Mouse (Mus musculus): Measurements from ENCODE around the gene Gtpbp3. TPM values are rescaled to one million over a fixed set of nuclear protein-coding genes. Genes with fewer than 3 reads are reported as not detected.

The Gtpbp3 gene
- total and polyA plus RNA-seq, 3 experiments: 17.4 to 26.7 (median 20.7) TPM

DNA sequence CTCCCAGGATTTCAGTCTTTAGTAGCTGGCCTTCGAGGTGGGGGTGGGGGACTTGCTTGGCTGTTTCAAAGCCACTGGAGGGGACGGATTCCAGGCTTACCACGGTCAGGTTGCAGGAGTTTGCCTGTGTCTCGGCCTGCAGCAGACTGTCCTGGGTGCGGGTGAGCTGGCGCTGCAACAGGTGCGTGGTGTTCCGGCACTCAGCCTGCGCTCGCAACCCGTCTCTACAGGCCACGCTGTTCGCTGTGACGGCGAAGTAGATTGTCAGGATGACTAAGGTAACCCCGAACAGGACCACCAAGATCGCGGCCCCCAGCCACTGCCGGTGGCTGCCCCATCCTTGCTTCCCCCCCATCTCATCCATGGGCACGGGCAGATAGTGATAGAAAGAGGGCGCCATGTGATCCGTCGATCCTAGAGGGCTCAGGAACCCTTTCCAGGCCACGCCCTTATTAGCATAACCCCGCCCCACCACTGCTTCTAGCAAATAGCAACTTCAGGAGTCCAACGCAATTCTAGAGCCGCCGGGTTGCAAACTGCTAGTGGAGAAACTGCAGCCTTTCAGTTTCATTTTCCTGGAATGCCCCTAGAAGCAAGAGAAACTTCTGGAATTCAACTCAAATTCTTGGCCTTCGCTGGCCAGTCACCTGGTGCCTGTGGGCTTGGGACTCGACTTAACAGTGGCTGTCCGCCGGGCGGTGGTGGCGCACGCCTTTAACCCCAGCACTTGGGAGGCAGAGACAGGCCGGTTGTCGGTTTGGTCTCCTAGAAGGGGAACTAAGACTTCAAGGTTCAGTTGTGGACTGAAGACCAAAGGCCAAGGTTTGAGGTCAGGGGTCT, 49.3 kb downstream of the Gtpbp3 start, which contains the start of gene Bst2 (continued):
- TF ChIP-seq USF1 (IDR thresholded peaks at IDR 0.05; ENCODE audit: low read depth, low read length): peak; percentile 43

DNA sequence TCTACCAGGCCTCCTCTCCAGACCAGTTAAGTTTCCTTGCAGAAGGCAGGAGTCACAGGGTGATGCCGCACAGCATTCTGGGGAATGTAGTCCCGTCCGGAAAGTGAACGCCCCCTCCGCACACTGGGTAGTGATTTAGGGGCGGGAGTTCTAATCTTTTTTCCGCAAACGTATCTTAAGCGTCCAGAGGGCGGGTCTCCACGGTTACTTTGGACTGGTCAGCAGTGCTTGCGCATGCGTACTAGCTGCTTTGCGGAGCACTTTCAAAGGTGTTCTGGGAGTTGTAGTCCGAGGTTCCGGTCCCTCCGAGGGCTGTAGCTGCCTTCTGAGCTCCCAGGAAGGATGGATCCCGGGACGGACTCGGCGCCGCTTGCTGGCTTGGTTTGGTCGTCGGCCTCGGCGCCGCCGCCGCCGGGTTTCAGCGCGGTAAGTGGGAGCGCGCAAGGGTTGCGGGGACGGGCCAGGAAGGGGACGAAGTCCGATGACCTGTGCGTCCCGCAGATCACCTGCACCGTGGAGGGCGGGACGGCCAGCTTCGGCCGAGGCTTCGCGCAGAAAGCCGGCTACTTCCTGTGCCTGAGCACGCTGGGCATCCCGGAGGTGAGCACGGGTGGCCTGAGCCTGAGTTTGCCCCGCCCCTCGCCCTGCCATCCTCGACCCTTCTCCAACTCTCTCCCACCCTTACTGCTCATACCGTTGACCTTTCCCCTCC, 54.9 kb downstream of the Gtpbp3 start, which contains the start of gene Mvb12a:
TSS of gene Mvb12a (plus strand) at position 291 of the 712 bp plus-strand sequence.
- DNase-seq (ENCODE audit: extremely low read depth): peak; percentile 100
- in situ Hi-C loops (cut with MboI; ENCODE audit: low pct_ligation_motif_present, low pct_unique_long_range_greater_than_20kb, low sequenced_read_pairs): no loop called here
- no peaks in the 10 kb centered on the region for H3K27me3 ChIP-seq (replicated peaks)
- H3K4me1 ChIP-seq (ENCODE audit: control insufficient read depth in 1 of 2, insufficient read depth in 2 of 2): peaks cover 9 to 36% of the 10 kb centered on the region in 2 experiments; a peak in 3 of 4 replicates
- peaks cover 17% of the 10 kb centered on the region for H3K79me2 ChIP-seq (replicated peaks; ENCODE audit: control insufficient read depth, extremely low read depth, insufficient read depth, poor library complexity, severe bottlenecking)
- peaks cover 27 to 38% of the 10 kb centered on the region in 2 experiments for H3K36me3 ChIP-seq (replicated peaks in 1 of 2; ENCODE audit: control insufficient read depth in 1 of 2, insufficient read depth in 1 of 2, low read length in 1 of 2)
- peak within 1 kb of the TSS; percentile 79 to 98 (median 80) for H3K4me3 ChIP-seq (replicated peaks in 1 of 3; ENCODE audit: low read depth in 2 of 3, low read length in 2 of 3, poor library complexity in 1 of 3)
- dilution Hi-C loops (cut with MboI; ENCODE audit: extremely low pct_ligation_motif_present, extremely low pct_unique_long_range_greater_than_20kb, low sequenced_read_pairs): no loop called here
- H3K27ac ChIP-seq (ENCODE audit: insufficient read depth, low read depth): peak within 1 kb of the TSS; percentile 14
- peak within 1 kb of the TSS; percentile 65 for H3K4me2 ChIP-seq (ENCODE audit: insufficient read depth, low read depth, poor library complexity, severe bottlenecking)
- H3K9ac ChIP-seq (ENCODE audit: insufficient read depth, low read depth): peak within 1 kb of the TSS; percentile 72
- no peaks in the 10 kb centered on the region for H3K9me3 ChIP-seq (replicated peaks; ENCODE audit: low read length)
- TF ChIP-seq SMC3 (IDR thresholded peaks at IDR 0.05; ENCODE audit: low read depth, low read length) (peak; percentile 3; the same call in 1 of the 2 replicates), MAZ (IDR thresholded peaks at IDR 0.05; ENCODE audit: low read depth, low read length) (peak; percentile 84), POLR2A (IDR thresholded peaks at IDR 0.05; ENCODE audit: low read depth, low read length) (peak; percentile 47; the same call in 1 of the 2 replicates), IRF4 (IDR thresholded peaks at IDR 0.05; ENCODE audit: low read depth, low read length) (peak; percentile 34; the same call in 1 of the 2 replicates), ZMIZ1 (IDR thresholded peaks at IDR 0.05; ENCODE audit: low read depth, low read length) (peak; percentile 52; the same call in 1 of the 2 replicates), MEF2A (IDR thresholded peaks at IDR 0.05; ENCODE audit: borderline replicate concordance, low read depth, low read length) (peak; percentile 53), USF1 (IDR thresholded peaks at IDR 0.05; ENCODE audit: low read depth, low read length) (peak; percentile 57), KAT2A (IDR thresholded peaks at IDR 0.05; ENCODE audit: insufficient replicate concordance, low read length) (peak; percentile 96), BHLHE40 (IDR thresholded peaks at IDR 0.05; ENCODE audit: low read depth, low read length) (no peak), RAD21 (IDR thresholded peaks at IDR 0.05; ENCODE audit: low read depth, low read length) (no peak), MYC (IDR thresholded peaks at IDR 0.05; ENCODE audit: low read depth, low read length) (peak; percentile 75; the same call in 1 of the 2 replicates), UBTF (IDR thresholded peaks at IDR 0.05; ENCODE audit: low read depth, low read length) (no peak), MXI1 (IDR thresholded peaks at IDR 0.05; ENCODE audit: low read depth, low read length) (0 out of 2 replicates have a peak, but pooled peaks have one; percentile 62), JUND (conservative IDR thresholded peaks at IDR 0.05; ENCODE audit: low read depth, low read length) (0 out of 2 replicates have a peak, but pooled peaks have one; percentile 22), POLR2AphosphoS2 (IDR thresholded peaks at IDR 0.05; ENCODE audit: low read depth, low read length) (0 out of 2 replicates have a peak, but pooled peaks have one; percentile 47), TCF12 (IDR thresholded peaks at IDR 0.05; ENCODE audit: low read depth, low read length) (peak; percentile 60; the same call in 1 of the 2 replicates), CHD1 (IDR thresholded peaks at IDR 0.05; ENCODE audit: low read depth, low read length) (no peak), ZNF384 (IDR thresholded peaks at IDR 0.05; ENCODE audit: low read depth, low read length) (peak; percentile 45; the same call in 1 of the 2 replicates), PAX5 (IDR thresholded peaks at IDR 0.05; ENCODE audit: low read length) (no peak), EP300 (IDR thresholded peaks at IDR 0.05; ENCODE audit: low read length) (no peak), RCOR1 (conservative IDR thresholded peaks at IDR 0.05; ENCODE audit: low read depth, low read length) (no peak), MAFK (IDR thresholded peaks at IDR 0.05; ENCODE audit: insufficient replicate concordance, low read length) (no peak), NELFE (IDR thresholded peaks at IDR 0.05; ENCODE audit: low read depth, low read length) (peak; percentile 70; the same call in 1 of the 2 replicates), ETS1 (conservative IDR thresholded peaks at IDR 0.05; ENCODE audit: low read depth, low read length) (no peak; the same call in 1 of the 2 replicates), ZC3H11A (IDR thresholded peaks at IDR 0.05; ENCODE audit: low read depth, low read length) (no peak), HCFC1 (IDR thresholded peaks at IDR 0.05; ENCODE audit: low read depth, low read length) (peak; percentile 96), TBP (conservative IDR thresholded peaks at IDR 0.05; ENCODE audit: low read depth, low read length) (0 out of 2 replicates have a peak, but pooled peaks have one; percentile 2), GABPA (IDR thresholded peaks at IDR 0.05; ENCODE audit: insufficient replicate concordance, low read depth, low read length) (peak; percentile 58; the same call in 1 of the 2 replicates), ZKSCAN1 (IDR thresholded peaks at IDR 0.05; ENCODE audit: borderline replicate concordance, low read depth, low read length) (no peak), JUN (IDR thresholded peaks at IDR 0.05; ENCODE audit: insufficient read depth, low read depth, low read length) (no peak), E2F4 (IDR thresholded peaks at IDR 0.05; ENCODE audit: insufficient replicate concordance, low read depth, low read length) (peak; percentile 68; the same call in 1 of the 2 replicates), CHD2 (IDR thresholded peaks at IDR 0.05; ENCODE audit: low read length) (peak; percentile 84)
